Mouse (Mus musculus) bone marrow macrophage, adult 2 months (primary cell): ENCODE data around the gene Als2. TPM values are rescaled to one million over a fixed set of nuclear protein-coding genes. Genes with fewer than 3 reads are reported as not detected.

Experiments used
- H3K27ac ChIP-seq: 2 replicates; pipeline ENCODE4 v1.5.1; 2012; ENCODE audit warnings: low read depth, low read length; ENCODE audit not compliant: insufficient read depth
- H3K4me1 ChIP-seq: 2 replicates; pipeline ENCODE4 v1.6.1; 2012; ENCODE audit warnings: low read length; ENCODE audit not compliant: control insufficient read depth, insufficient read depth
- H3K4me3 ChIP-seq: 2 replicates; pipeline ENCODE4 v1.5.1; 2012; ENCODE audit warnings: mild to moderate bottlenecking, low read length, moderate library complexity; ENCODE audit not compliant: insufficient read depth
- CTCF ChIP-seq: IDR thresholded peaks from 2 replicates; pipeline ENCODE4 v1.5.1; 2012; ENCODE audit warnings: low read depth, mild to moderate bottlenecking, low read length, moderate library complexity
- POLR2A ChIP-seq: IDR thresholded peaks from 2 replicates; pipeline ENCODE4 v1.6.1; 2012; ENCODE audit warnings: mild to moderate bottlenecking, low read depth, low read length, borderline replicate concordance
- polyA plus RNA-seq: library from polyadenylated mRNA; stranded (reverse); fragments of >200 nt; gene quantifications from 2 replicates; pipeline ENCODE4 v1.2.4, GENCODE M21; 2012; ENCODE audit not compliant: missing spikeins, insufficient read depth, insufficient read length

Als2 gene
- polyA plus RNA-seq = 10.1 TPM in 2 replicates

- no peak for TF ChIP-seq CTCF
- no peak for TF ChIP-seq POLR2A
These were observed at the start of gene Als2 for GRCm38 (mm10) chr1:59236856-59237441. TSS of gene Als2 (minus strand) at chr1:59237231.

GRCm38 (mm10) chr1:59286316-59286850 lies 49.4 kb upstream of the Als2 start:
- Histone ChIP-seq H3K4me1 (peaks cover 10% of the 10 kb centered on the region), H3K27ac (no peak overlapping the region), H3K4me3 (no peak overlapping the region)
- TF ChIP-seq POLR2A (no peak), CTCF (0 out of 2 replicates have a peak, but pooled peaks have one; percentile 19)

More at GRCm38 (mm10) chr1:59236856-59237441, at the start of gene Als2:
- Histone ChIP-seq H3K4me3 (peak within 1 kb of the TSS; percentile 92), H3K27ac (peak within 1 kb of the TSS; percentile 14), H3K4me1 (no peaks in the 10 kb centered on the region)

GRCm38 (mm10) chr1:59285880-59286279 lies 48.8 kb upstream of the Als2 start:
- Histone ChIP-seq H3K4me1 (peaks cover 8% of the 10 kb centered on the region), H3K27ac (no peak overlapping the region), H3K4me3 (no peak overlapping the region)
- TF ChIP-seq CTCF = no peak
- TF ChIP-seq POLR2A = no peak

DNA sequence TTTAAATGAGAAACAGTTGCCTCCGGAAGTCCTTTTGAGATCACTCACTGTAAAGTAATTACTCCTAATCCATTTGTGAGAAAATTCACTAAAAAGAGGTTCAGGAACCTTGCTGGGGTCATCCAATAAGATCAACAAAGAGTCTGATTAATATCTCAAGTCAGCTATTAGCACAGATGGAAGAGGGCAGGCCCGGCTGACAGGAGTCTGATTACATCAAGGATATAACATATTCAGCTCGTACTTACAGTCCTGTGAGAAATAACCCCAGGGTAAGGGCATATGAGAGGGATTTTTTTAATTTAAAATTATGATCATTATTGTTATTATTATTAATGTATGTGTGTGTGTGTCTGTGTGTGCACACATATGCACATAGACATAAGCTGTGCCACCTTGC lies 35.2 kb upstream of the Als2 start:
- Histone ChIP-seq H3K27ac (peak overlapping the region; percentile 41; the same call in 1 of the 2 replicates), H3K4me1 (peaks cover 24% of the 10 kb centered on the region), H3K4me3 (no peak overlapping the region)
- TF ChIP-seq POLR2A (no peak), CTCF (no peak)

- TF ChIP-seq CTCF (no peak), POLR2A (no peak)
- Histone ChIP-seq H3K27ac (no peak overlapping the region), H3K4me1 (peaks cover 24% of the 10 kb centered on the region), H3K4me3 (no peak overlapping the region)
These were observed 33.1 kb upstream of the Als2 start for GRCm38 (mm10) chr1:59269951-59270689.

- Histone ChIP-seq H3K4me1 (peaks cover 24% of the 10 kb centered on the region), H3K27ac (no peak overlapping the region), H3K4me3 (no peak overlapping the region)
- TF ChIP-seq POLR2A = no peak
- no peak for TF ChIP-seq CTCF
These were observed 32.4 kb upstream of the Als2 start for GRCm38 (mm10) chr1:59269466-59269865.

DNA sequence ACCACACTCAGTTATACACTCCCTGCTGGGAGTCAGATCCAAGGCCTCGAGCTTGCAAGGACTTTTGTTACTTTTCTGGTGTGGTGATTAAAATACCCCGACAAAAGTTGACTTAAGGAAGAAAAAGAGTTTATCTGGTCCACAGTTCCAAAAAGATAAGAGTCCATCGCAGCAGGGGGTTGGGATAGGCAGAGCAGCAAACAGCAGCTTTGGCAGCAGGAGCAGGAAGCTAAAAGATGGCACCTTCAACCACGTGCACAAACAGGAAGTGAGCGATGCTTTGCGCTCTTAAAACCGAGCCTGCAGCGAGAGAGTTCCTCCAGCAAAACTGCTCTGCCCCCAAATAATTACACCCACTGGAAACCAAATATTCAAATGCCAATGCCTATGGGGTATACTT lies 31.9 kb upstream of the Als2 start:
- peaks cover 24% of the 10 kb centered on the region for H3K4me1 ChIP-seq
- no peak overlapping the region for H3K4me3 ChIP-seq
- no peak overlapping the region for H3K27ac ChIP-seq
- TF ChIP-seq CTCF = no peak
- no peak for TF ChIP-seq POLR2A

GRCm38 (mm10) chr1:59257736-59258135 lies 20.7 kb upstream of the Als2 start:
- no peak overlapping the region for H3K27ac ChIP-seq
- no peak for TF ChIP-seq POLR2A
- TF ChIP-seq CTCF = no peak
- H3K4me1 ChIP-seq = peaks cover 11% of the 10 kb centered on the region
- no peak overlapping the region for H3K4me3 ChIP-seq

- Histone ChIP-seq H3K4me1 (peaks cover 11% of the 10 kb centered on the region), H3K27ac (peak within 1 kb of the TSS; percentile 11; the same call in 1 of the 2 replicates), H3K4me3 (no peak within 1 kb of the TSS)
- TF ChIP-seq POLR2A = no peak
- no peak for TF ChIP-seq CTCF
These were observed 19.8 kb upstream of the Als2 start, which contains the start of gene Cdk15 for GRCm38 (mm10) chr1:59256751-59257231. TSS of gene Cdk15 (plus strand) at chr1:59256906.
